Mouse (Mus musculus): ENCODE results near the gene Sptbn1.
A peak's percentile ranks its signal among the peaks of the same experiment; 100 is the strongest.

The Sptbn1 gene

GRCm38 (mm10) chr11:30171586-30172178 is 96.3 kb downstream of the Sptbn1 start:
- no peak for DNase-seq (ENCODE audit: low spot score in 2 of 2)

- DNase-seq (ENCODE audit: low spot score in 2 of 2), result no peak
Observed at GRCm38 (mm10) chr11:30171184-30171583, 96.8 kb downstream of the Sptbn1 start.

GRCm38 (mm10) chr11:30166551-30166922 is 101.4 kb downstream of the Sptbn1 start:
- DNase-seq (ENCODE audit: low spot score in 2 of 2), result no peak

- no peak for DNase-seq (ENCODE audit: low spot score in 2 of 2)
Observed at GRCm38 (mm10) chr11:30165861-30166550, 102.0 kb downstream of the Sptbn1 start.

GRCm38 (mm10) chr11:30164515-30165214 is 103.3 kb downstream of the Sptbn1 start:
- no peak for DNase-seq (ENCODE audit: low spot score in 2 of 2)

GRCm38 (mm10) chr11:30163870-30164269 is 104.1 kb downstream of the Sptbn1 start:
- no peak for DNase-seq (ENCODE audit: low spot score in 2 of 2)

- no peak for DNase-seq (ENCODE audit: low spot score in 2 of 2)
Observed at GRCm38 (mm10) chr11:30163081-30163480, 104.9 kb downstream of the Sptbn1 start.

GRCm38 (mm10) chr11:30161744-30162143 is 106.2 kb downstream of the Sptbn1 start:
- no peak for DNase-seq (ENCODE audit: low spot score in 2 of 2)

GRCm38 (mm10) chr11:30161173-30161650 is 106.8 kb downstream of the Sptbn1 start:
- peak; percentile 32 to 40 for DNase-seq (ENCODE audit: low spot score in 2 of 2)

- no peak for DNase-seq (ENCODE audit: low spot score in 2 of 2)
Observed at GRCm38 (mm10) chr11:30160625-30161172, 107.3 kb downstream of the Sptbn1 start.

GRCm38 (mm10) chr11:30159545-30160255 is 108.3 kb downstream of the Sptbn1 start:
- no peak for DNase-seq (ENCODE audit: low spot score in 2 of 2)

- DNase-seq (ENCODE audit: low spot score in 2 of 2), result no peak
Observed at GRCm38 (mm10) chr11:30158028-30158700, 109.8 kb downstream of the Sptbn1 start.

- no peak for DNase-seq (ENCODE audit: low spot score in 2 of 2)
Observed at GRCm38 (mm10) chr11:30155887-30156286, 112.1 kb downstream of the Sptbn1 start.

GRCm38 (mm10) chr11:30154980-30155379 is 113.0 kb downstream of the Sptbn1 start:
- DNase-seq (ENCODE audit: low spot score in 2 of 2), result no peak

GRCm38 (mm10) chr11:30148888-30149287 is 119.1 kb downstream of the Sptbn1 start:
- DNase-seq (ENCODE audit: low spot score in 2 of 2), result peak in 1 of 2 experiments; percentile 38

GRCm38 (mm10) chr11:30148378-30148777 is 119.6 kb downstream of the Sptbn1 start:
- DNase-seq (ENCODE audit: low spot score in 2 of 2), result no peak

- no peak for DNase-seq (ENCODE audit: low spot score in 2 of 2)
Observed at GRCm38 (mm10) chr11:30147882-30148281, 120.1 kb downstream of the Sptbn1 start.

- DNase-seq (ENCODE audit: low spot score in 2 of 2), result no peak
Observed at GRCm38 (mm10) chr11:30143090-30143489, 124.9 kb downstream of the Sptbn1 start.

GRCm38 (mm10) chr11:30139165-30139826 is 128.7 kb downstream of the Sptbn1 start:
- no peak for DNase-seq (ENCODE audit: low spot score in 2 of 2)

- DNase-seq (ENCODE audit: low spot score in 2 of 2), result no peak
Observed at GRCm38 (mm10) chr11:30137081-30137480, 130.9 kb downstream of the Sptbn1 start.

- DNase-seq (ENCODE audit: low spot score in 2 of 2), result no peak
Observed at GRCm38 (mm10) chr11:30134058-30134457, 133.9 kb downstream of the Sptbn1 start.

All from right cerebral cortex, adult 2 months (tissue).